Mouse (Mus musculus) gastrocnemius, postnatal 4 days (tissue): ENCODE data around the gene Fgd3. TPM values are rescaled to one million over a fixed set of nuclear protein-coding genes. Genes with fewer than 3 reads are reported as not detected.
A peak's percentile ranks its signal among the peaks of the same experiment; 100 is the strongest.

Experiments
- DNase-seq, 2 experiments: peaks; one replicate each; pipeline ENCODE4 v3.0.0; 2021 to 2022; ENCODE audit warnings: low spot score in 2 of 2, mixed read lengths in 2 of 2
- total RNA-seq, 2 experiments: library from RNA; stranded (reverse); gene quantifications; 2 replicates each; pipeline ENCODE4 v1.2.3; 2021

Gene Fgd3
- total RNA-seq, 2 experiments from 2014 or later = 0.98 to 1.5 TPM

GRCm38 (mm10) chr13:49341831-49342722, 22.0 kb upstream of the Fgd3 start:
- DNase-seq = no peak

GRCm38 (mm10) chr13:49341012-49341830, 21.1 kb upstream of the Fgd3 start, which contains the start of gene Bicd2:
Gene Bicd2, plus strand, starts transcription at chr13:49341585.
- peak; percentile 85 to 95 for DNase-seq

GRCm38 (mm10) chr13:49338893-49339546, 18.9 kb upstream of the Fgd3 start:
- peak in 1 of 2 experiments; percentile 31 for DNase-seq

DNA sequence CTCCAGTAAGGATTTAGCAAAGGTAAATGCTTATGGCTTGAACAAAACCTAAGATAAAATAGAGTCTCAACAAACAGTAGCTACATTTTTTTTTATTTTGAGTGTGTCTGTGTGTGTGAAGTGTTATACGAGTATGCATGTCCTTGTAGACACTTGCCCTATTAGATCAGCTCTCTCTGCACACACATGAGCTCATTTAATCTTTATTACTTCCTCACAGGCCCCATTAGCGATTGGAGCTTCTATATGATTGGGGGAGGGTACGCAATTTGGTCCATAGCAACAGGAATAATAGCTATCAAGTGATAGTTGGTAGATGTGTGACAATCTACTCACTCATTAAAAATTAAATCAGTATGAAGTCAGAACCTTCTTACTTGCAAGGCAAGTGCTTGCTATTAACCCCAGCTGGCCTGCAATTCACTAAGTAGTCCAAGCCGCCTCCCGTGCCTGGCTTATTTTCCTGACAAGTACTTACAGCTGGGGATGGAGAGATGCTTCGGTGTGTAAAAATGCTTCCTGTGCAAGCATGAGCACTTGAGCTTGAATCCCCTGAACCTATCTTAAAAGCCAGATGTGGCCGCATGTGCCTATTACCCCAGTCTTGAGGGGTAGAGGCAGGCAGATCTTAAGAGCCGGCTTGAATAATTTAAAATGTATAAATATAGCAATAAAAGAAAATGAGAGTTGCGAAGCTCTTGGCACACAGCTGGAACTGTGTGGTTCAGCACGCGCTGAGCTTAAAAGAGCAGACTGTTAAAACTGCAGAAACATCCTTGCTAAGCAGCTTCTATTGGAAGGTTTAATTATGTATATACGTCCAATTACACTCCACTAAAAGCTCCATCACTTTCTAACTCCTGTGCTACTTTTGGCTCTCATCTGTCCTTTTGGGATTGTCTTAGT, 15.2 kb upstream of the Fgd3 start:
- no peak for DNase-seq

- DNase-seq = no peak
Observed at GRCm38 (mm10) chr13:49333250-49333649, 13.1 kb upstream of the Fgd3 start.

- DNase-seq = no peak
Observed at GRCm38 (mm10) chr13:49328101-49328500, 8.0 kb upstream of the Fgd3 start.

DNA sequence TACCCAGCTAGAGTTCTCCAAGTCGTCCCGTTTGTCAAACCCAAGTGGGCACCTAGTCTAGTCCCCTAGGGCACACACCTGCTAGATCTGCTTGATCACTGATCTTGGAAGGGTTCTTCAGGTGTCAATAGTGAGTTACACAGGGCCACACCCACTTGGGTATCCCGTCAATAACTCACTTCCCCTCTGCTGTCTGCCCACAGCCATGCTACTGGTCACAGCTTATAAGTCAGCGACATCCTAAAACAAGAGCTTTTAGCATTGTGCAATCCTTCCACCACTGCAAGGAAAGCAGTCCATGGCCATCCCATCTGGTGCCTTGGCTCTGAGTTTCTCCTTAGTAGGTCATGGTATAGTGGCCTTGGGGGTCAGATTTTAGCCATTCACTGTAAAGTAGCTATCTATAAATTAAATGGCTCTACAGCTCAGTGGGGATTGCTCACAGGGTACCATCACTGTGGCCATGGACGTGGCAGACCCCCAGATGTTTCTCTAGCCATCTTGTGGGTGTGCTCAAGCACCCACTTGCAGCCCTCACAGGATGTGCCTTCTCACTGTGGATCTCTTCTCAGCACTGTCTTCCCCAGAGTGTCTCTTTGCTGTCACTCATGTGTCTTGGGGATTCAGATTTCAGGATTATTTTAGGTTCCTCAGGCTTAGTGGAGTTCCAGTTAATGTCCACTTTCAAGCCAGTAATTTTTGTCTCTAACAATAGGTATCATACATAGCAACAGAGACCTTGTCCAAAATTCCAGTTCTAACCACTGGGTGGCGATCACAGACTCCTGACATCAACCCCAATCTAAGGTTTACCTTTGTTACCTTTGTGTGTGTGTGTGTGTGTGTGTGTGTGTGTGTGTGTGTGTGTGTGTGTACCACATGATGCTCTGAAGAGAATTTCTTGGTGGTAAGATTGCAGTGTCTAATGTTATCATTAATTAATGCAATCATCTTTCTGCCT, 6.4 kb upstream of the Fgd3 start:
- peak in 1 of 2 experiments; percentile 38 for DNase-seq

DNA sequence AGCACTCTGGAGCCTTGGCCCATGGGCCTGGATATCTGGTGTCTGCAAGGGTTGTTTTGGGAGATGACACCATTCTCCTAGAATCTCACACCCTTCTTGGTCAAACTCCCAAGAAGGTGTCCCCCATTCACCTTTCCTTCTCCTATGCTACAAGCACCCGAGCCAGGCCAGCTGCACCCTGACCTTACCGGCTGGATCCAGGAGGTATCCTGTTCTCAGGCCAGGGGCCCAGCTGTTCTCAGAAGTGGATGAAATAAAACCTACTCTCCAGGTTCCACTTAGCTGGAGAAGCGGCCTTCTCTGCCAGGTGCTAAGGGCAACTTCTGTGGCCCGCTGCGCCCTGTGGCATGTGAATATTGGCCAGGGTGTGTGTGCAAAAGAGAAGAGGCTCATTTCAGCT, 4.8 kb upstream of the Fgd3 start:
- DNase-seq = peak in 1 of 2 experiments; percentile 19

DNA sequence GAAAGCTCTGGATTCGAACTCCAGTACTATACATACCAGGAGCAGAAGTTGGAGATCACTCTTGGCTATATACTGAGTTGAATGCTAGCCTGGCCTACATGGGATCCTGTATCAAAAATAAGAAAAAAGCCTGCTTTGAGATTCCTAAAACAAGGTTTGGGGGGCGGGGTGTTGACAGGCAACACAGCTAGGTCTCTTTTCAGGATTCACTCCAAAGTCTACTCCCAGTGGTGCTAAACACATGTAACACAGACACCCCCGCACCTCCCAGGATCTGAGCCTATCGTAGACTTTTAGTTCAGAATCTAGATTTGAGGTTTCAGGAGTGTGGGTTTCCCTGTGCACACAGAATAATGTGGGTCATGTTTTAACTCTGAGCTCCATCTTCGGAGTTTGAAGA, 2.6 kb upstream of the Fgd3 start:
- no peak for DNase-seq

GRCm38 (mm10) chr13:49322169-49322568, 2.1 kb upstream of the Fgd3 start:
- DNase-seq = no peak

DNA sequence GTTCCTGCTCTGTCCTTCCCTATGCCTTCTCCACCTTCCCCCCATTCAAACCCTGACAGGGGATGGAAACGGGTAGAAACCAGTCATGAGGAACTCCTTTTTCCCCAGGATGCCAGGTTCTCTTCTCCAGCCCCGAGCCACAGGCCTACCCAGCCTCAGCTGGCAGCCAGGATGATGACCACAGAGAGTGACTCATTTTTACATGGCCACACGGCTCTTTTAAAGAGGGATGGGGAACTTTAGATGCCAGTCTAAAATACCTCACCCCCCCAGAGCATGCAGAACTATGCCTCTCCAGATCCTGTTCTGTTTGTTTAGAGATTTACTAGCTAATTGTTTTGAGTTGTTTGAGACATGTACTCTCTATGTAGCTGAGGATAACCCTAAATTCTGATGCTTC, 1.3 kb upstream of the Fgd3 start:
- no peak for DNase-seq

- DNase-seq = no peak
Observed at GRCm38 (mm10) chr13:49320514-49320913, 403 bp upstream of the Fgd3 start.

- no peak for DNase-seq
Observed at GRCm38 (mm10) chr13:49317914-49318313, 2.2 kb downstream of the Fgd3 start.

- DNase-seq = no peak
Observed at GRCm38 (mm10) chr13:49317508-49317907, 2.6 kb downstream of the Fgd3 start.

- no peak for DNase-seq
Observed at GRCm38 (mm10) chr13:49316386-49317162, 3.5 kb downstream of the Fgd3 start.

DNA sequence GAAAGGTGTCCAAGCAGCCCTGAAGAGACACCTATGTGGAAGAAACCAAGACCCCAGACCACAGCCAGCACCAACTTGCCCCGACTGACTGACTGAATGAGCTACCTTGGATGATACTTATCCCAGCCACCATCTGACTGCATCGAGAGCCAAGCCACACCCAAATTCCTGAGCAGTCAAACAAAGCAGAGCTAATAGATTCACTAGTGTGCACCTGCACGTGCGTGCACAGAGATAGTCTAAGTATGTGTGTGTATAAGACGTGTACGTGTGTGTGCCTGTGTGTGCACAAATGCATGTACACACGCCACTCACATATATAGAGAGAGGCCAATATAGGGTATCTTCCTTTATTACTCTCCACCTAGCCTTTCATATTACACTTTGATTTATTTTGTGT, 8.5 kb downstream of the Fgd3 start:
- DNase-seq = no peak

- DNase-seq = no peak
Observed at GRCm38 (mm10) chr13:49309501-49309900, 10.6 kb downstream of the Fgd3 start.

GRCm38 (mm10) chr13:49308861-49309403, 11.2 kb downstream of the Fgd3 start:
- DNase-seq = no peak
